Mouse (Mus musculus): ENCODE results near the gene Pex10. TPM values are rescaled to one million over a fixed set of nuclear protein-coding genes. Genes with fewer than 3 reads are reported as not detected.

Gene Pex10
- polyA plus RNA-seq, 1 experiment from 2014 or later: 21.3 TPM

GRCm38 (mm10) chr4:155034202-155034601, 32.6 kb upstream of the Pex10 start:
- Histone ChIP-seq H3K4me2 (no peak overlapping the region), H3K9me3 (no peaks in the 10 kb centered on the region), H3K27me3 (peaks cover 30% of the 10 kb centered on the region; the same call in 1 of the 2 replicates), H3K4me3 (no peak overlapping the region), H3K27ac (no peak overlapping the region), H3K36me3 (no peaks in the 10 kb centered on the region), H3K9ac (no peak overlapping the region), H3K4me1 (no peaks in the 10 kb centered on the region)
- no peak for ATAC-seq (ENCODE audit: insufficient number of reproducible peaks, low FRiP score, low TSS enrichment, low read depth)
- 34% methylated on average over 7 of the region's 7 CpGs for WGBS

DNA sequence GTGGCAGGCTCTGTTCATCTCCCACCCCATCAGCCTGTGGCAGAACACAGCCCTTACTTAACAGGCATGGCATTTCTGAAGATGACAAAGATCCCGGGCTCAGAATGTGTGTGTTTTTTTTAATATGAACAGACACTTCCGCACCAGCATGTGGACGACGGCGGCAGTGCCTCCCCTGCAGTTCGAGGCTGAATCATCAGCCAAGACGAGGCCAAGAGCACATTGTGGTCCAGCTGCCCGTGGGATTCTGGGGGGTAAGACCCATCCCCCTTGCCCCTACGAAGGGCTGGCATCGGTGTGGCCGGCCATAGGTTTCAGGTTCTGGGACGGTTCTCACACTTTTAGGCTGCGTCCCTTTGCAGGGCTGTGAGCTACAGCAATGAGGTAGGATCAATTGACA, 32.0 kb upstream of the Pex10 start:
- WGBS: 65% methylated on average over 13 of the region's 13 CpGs
- Histone ChIP-seq H3K4me3 (no peak overlapping the region), H3K27me3 (peaks cover 35% of the 10 kb centered on the region; the same call in 1 of the 2 replicates), H3K4me1 (no peaks in the 10 kb centered on the region), H3K4me2 (no peak overlapping the region), H3K9me3 (no peaks in the 10 kb centered on the region), H3K27ac (no peak overlapping the region), H3K9ac (no peak overlapping the region), H3K36me3 (no peaks in the 10 kb centered on the region)
- no peak for ATAC-seq (ENCODE audit: insufficient number of reproducible peaks, low FRiP score, low TSS enrichment, low read depth)

DNA sequence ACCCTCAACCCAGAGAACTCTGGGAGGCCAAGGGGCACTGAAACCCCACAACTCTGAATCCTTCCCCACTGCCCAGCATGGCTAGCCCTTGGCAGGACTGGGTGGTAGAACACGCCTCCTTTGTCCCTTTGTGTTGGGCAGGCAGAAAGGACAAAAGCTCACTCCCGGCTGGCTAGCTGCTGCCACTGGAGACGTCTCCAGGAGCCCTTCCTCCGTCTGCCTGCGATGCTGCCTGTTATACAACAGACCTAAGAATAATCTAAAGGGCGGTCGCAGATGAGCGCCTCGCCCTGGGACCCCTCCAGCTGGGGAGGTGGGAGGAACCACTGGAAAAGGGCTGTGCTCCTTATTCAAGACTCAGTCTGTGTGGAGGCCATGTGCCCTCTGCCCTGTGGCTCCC, 26.6 kb upstream of the Pex10 start:
- peaks cover 9% of the 10 kb centered on the region for H3K4me1 ChIP-seq
- no peaks in the 10 kb centered on the region for H3K36me3 ChIP-seq
- no peak for ATAC-seq (ENCODE audit: insufficient number of reproducible peaks, low FRiP score, low TSS enrichment, low read depth)
- no peak overlapping the region for H3K4me3 ChIP-seq
- no peak overlapping the region for H3K4me2 ChIP-seq
- peaks cover 68% of the 10 kb centered on the region for H3K27me3 ChIP-seq
- no peak overlapping the region for H3K27ac ChIP-seq
- no peak overlapping the region for H3K9ac ChIP-seq
- 62% methylated on average over 9 of the region's 9 CpGs for WGBS
- no peaks in the 10 kb centered on the region for H3K9me3 ChIP-seq

DNA sequence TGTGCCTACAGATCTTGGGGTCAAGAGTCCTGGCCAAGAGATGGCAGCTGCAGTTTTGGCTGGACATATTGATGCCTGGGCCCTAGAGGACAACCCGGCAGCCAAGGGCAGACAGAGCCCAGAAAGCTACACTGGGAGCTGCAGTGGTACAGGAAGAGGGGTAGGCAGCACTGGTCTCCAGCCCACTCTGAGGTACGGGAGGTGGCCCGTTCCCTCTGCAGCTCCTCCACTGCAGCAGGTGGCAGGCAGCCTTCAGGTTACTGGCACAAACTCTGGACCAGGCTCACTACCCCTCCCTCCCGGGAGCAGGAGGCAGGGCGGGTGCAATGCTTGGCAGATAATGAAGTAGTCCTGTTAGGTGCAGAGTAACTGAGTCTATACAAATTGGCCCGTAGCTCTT, 26.1 kb upstream of the Pex10 start:
- no peak for ATAC-seq (ENCODE audit: insufficient number of reproducible peaks, low FRiP score, low TSS enrichment, low read depth)
- no peak overlapping the region for H3K9ac ChIP-seq
- H3K4me3 ChIP-seq: no peak overlapping the region
- H3K27me3 ChIP-seq: peaks cover 71% of the 10 kb centered on the region
- no peak overlapping the region for H3K27ac ChIP-seq
- no peaks in the 10 kb centered on the region for H3K36me3 ChIP-seq
- H3K9me3 ChIP-seq: no peaks in the 10 kb centered on the region
- no peak overlapping the region for H3K4me2 ChIP-seq
- peaks cover 9% of the 10 kb centered on the region for H3K4me1 ChIP-seq
- WGBS: 71% methylated on average over 6 of the region's 6 CpGs

- 2% methylated on average over 58 of the region's 65 CpGs for WGBS
- Histone ChIP-seq H3K4me3 (peak overlapping the region; percentile 38), H3K36me3 (no peaks in the 10 kb centered on the region), H3K27me3 (peaks cover 83% of the 10 kb centered on the region), H3K4me2 (peak overlapping the region; percentile 72), H3K9ac (no peak overlapping the region), H3K27ac (no peak overlapping the region), H3K9me3 (no peaks in the 10 kb centered on the region), H3K4me1 (peaks cover 9% of the 10 kb centered on the region)
- ATAC-seq (ENCODE audit: insufficient number of reproducible peaks, low FRiP score, low TSS enrichment, low read depth): no peak
Measured at GRCm38 (mm10) chr4:155042606-155043288, 24.1 kb upstream of the Pex10 start.

- Histone ChIP-seq H3K27ac (no peak overlapping the region), H3K9me3 (no peaks in the 10 kb centered on the region), H3K4me1 (peaks cover 9% of the 10 kb centered on the region), H3K9ac (no peak overlapping the region), H3K4me3 (peak overlapping the region; percentile 38), H3K36me3 (no peaks in the 10 kb centered on the region), H3K27me3 (peaks cover 78% of the 10 kb centered on the region), H3K4me2 (peak overlapping the region; percentile 72)
- 3% methylated on average over 22 of the region's 25 CpGs for WGBS
- no peak for ATAC-seq (ENCODE audit: insufficient number of reproducible peaks, low FRiP score, low TSS enrichment, low read depth)
Measured at GRCm38 (mm10) chr4:155043289-155043625, 23.6 kb upstream of the Pex10 start.

DNA sequence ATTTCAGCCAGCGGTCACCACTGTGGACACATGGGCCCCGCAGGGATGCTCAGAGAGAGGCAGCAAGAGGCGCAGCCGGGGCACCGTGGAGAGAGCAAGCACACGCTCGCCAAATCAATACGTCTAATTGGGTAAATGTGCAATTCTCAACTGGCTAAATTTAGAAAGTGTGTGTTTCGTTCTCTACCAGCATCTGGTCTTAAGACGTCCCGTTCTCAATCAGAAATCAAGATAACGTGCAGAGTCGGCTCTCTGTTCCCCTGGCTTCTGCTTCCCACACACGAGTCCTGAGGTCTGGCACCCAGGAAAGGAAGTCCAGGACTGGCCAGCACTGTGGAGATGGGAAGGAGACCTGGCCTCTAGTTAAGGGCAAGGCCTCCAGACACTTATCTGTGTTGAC, 20.2 kb upstream of the Pex10 start:
- no peak for ATAC-seq (ENCODE audit: insufficient number of reproducible peaks, low FRiP score, low TSS enrichment, low read depth)
- H3K4me2 ChIP-seq: no peak overlapping the region
- H3K27ac ChIP-seq: no peak overlapping the region
- H3K36me3 ChIP-seq: no peaks in the 10 kb centered on the region
- peaks cover 9% of the 10 kb centered on the region for H3K4me1 ChIP-seq
- H3K4me3 ChIP-seq: no peak overlapping the region
- WGBS: 77% methylated on average over 14 of the region's 14 CpGs
- no peak overlapping the region for H3K9ac ChIP-seq
- no peaks in the 10 kb centered on the region for H3K9me3 ChIP-seq
- H3K27me3 ChIP-seq: peaks cover 53% of the 10 kb centered on the region

- no peak overlapping the region for H3K4me2 ChIP-seq
- H3K9me3 ChIP-seq: no peaks in the 10 kb centered on the region
- H3K4me3 ChIP-seq: no peak overlapping the region
- peaks cover 6% of the 10 kb centered on the region; the same call in 1 of the 2 replicates for H3K4me1 ChIP-seq
- no peak overlapping the region for H3K9ac ChIP-seq
- ATAC-seq (ENCODE audit: insufficient number of reproducible peaks, low FRiP score, low TSS enrichment, low read depth): no peak
- H3K36me3 ChIP-seq: no peaks in the 10 kb centered on the region
- peaks cover 19% of the 10 kb centered on the region for H3K27me3 ChIP-seq
- 58% methylated on average over 7 of the region's 7 CpGs for WGBS
- H3K27ac ChIP-seq: no peak overlapping the region
Measured at GRCm38 (mm10) chr4:155050116-155050515, 16.7 kb upstream of the Pex10 start.

DNA sequence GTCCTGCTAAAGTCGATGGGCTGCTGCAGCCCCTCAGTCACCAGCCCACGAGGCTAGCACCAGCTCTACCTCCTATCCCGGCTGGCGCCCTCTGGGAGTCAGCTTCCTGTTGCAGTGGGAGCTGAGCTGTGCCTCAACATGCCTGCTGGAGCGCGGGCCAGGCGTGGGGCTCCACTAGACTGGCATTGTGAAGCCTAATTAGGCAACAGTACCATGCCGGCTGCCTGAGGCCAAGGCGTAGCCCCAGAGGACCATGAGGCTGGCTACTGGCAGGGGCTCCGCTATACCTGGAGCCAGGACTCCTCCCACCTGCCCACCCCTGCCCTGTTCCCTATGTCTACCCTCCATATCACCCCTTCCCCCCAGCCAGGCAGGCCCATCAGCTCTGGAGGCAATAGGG, 10.1 kb upstream of the Pex10 start, which contains the start of gene Plch2:
Gene Plch2 (minus strand): TSS at position 61 of the 400 bp plus-strand sequence.
- WGBS: 49% methylated on average over 10 of the region's 10 CpGs
- Histone ChIP-seq H3K27me3 (no peaks in the 10 kb centered on the region), H3K9ac (no peak within 1 kb of the TSS), H3K36me3 (no peaks in the 10 kb centered on the region), H3K9me3 (no peaks in the 10 kb centered on the region), H3K4me3 (peak within 1 kb of the TSS; percentile 7), H3K27ac (peak within 1 kb of the TSS; percentile 35), H3K4me2 (peak within 1 kb of the TSS; percentile 21), H3K4me1 (peaks cover 27% of the 10 kb centered on the region)
- peak; percentile 33; the same call in 1 of the 2 replicates for ATAC-seq (ENCODE audit: insufficient number of reproducible peaks, low FRiP score, low TSS enrichment, low read depth)

DNA sequence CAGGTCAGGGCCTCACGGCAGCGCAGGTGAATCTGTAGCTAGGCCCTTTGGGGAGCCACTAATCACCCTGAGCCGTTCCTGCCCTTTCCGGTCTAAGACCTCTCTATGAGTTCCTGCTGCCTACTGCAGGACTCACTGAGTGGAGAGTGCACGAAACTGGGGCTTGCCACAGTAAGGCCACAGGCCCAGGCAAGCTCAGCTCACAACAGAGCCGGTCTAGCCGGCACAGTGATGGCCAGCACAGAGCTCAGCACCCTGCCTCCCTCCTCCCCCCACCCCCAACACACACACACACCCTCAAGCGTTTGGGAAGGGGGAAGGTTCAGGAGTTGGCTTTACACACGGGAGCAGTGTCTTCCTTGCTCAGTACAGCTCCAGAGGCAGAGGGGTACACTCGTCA, 8.5 kb upstream of the Pex10 start:
- no peak overlapping the region for H3K4me3 ChIP-seq
- no peaks in the 10 kb centered on the region for H3K36me3 ChIP-seq
- no peak overlapping the region for H3K27ac ChIP-seq
- WGBS: 26% methylated on average over 10 of the region's 10 CpGs
- no peak overlapping the region for H3K4me2 ChIP-seq
- H3K9ac ChIP-seq: no peak overlapping the region
- H3K4me1 ChIP-seq: peaks cover 27% of the 10 kb centered on the region
- H3K27me3 ChIP-seq: no peaks in the 10 kb centered on the region
- H3K9me3 ChIP-seq: no peaks in the 10 kb centered on the region
- no peak for ATAC-seq (ENCODE audit: insufficient number of reproducible peaks, low FRiP score, low TSS enrichment, low read depth)

DNA sequence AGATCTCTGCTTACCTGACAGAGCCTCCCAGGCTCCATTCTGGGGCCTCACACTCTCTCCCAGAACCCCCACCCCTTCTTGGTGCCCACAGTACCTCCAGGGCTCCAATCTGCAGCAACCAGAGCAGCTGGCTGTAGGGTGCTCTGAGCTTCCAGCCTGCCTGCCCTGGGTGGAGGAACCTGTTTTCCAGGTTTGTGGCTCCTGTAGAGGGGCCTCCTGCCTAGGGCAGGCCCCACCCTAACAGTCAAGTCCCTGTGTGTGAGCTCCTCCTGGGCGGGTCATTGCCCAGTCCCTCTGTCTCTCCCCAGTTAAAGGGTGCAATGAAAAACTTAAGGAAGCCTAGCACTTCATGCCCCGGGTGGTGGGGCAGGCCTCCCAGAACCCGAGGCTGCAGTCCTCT, 2.9 kb upstream of the Pex10 start:
- ATAC-seq (ENCODE audit: insufficient number of reproducible peaks, low FRiP score, low TSS enrichment, low read depth): no peak
- H3K36me3 ChIP-seq: peaks cover 8% of the 10 kb centered on the region
- no peaks in the 10 kb centered on the region for H3K27me3 ChIP-seq
- 32% methylated on average over 3 of the region's 3 CpGs for WGBS
- peak overlapping the region; percentile 68 for H3K27ac ChIP-seq
- no peak overlapping the region for H3K9ac ChIP-seq
- H3K4me3 ChIP-seq: no peak overlapping the region
- H3K9me3 ChIP-seq: no peaks in the 10 kb centered on the region
- no peak overlapping the region; the same call in 1 of the 2 replicates for H3K4me2 ChIP-seq
- peaks cover 26% of the 10 kb centered on the region for H3K4me1 ChIP-seq

- WGBS: 64% methylated on average over 2 of the region's 2 CpGs
- Histone ChIP-seq H3K27ac (peak overlapping the region; percentile 68; the same call in 1 of the 2 replicates), H3K36me3 (peaks cover 13% of the 10 kb centered on the region), H3K4me2 (no peak overlapping the region), H3K9ac (no peak overlapping the region), H3K27me3 (no peaks in the 10 kb centered on the region), H3K4me3 (no peak overlapping the region), H3K4me1 (peaks cover 26% of the 10 kb centered on the region), H3K9me3 (no peaks in the 10 kb centered on the region)
- ATAC-seq (ENCODE audit: insufficient number of reproducible peaks, low FRiP score, low TSS enrichment, low read depth): no peak
Measured at GRCm38 (mm10) chr4:155064474-155064873, 2.3 kb upstream of the Pex10 start.

All from limb, embryonic 15.5 days (tissue).